Mouse (Mus musculus) small intestine, adult 2 months (tissue): Measurements from ENCODE around the gene Sdc4.

Experiments used
- CTCF ChIP-seq: fragments of 200-500 bp; IDR thresholded peaks from 2 replicates; pipeline ENCODE4 v1.5.1; 2012; ENCODE audit warnings: low read depth, mild to moderate bottlenecking, control low read depth, inconsistent platforms, low read length, moderate library complexity, mixed read lengths; ENCODE audit not compliant: insufficient replicate concordance, insufficient read length; ENCODE audit errors: extremely low read depth
- POLR2A ChIP-seq: fragments of 200-500 bp; IDR thresholded peaks from 2 replicates; pipeline ENCODE4 v1.6.1; 2012; ENCODE audit warnings: low read depth, mild to moderate bottlenecking, control low read depth, inconsistent platforms, low read length, moderate library complexity

DNA sequence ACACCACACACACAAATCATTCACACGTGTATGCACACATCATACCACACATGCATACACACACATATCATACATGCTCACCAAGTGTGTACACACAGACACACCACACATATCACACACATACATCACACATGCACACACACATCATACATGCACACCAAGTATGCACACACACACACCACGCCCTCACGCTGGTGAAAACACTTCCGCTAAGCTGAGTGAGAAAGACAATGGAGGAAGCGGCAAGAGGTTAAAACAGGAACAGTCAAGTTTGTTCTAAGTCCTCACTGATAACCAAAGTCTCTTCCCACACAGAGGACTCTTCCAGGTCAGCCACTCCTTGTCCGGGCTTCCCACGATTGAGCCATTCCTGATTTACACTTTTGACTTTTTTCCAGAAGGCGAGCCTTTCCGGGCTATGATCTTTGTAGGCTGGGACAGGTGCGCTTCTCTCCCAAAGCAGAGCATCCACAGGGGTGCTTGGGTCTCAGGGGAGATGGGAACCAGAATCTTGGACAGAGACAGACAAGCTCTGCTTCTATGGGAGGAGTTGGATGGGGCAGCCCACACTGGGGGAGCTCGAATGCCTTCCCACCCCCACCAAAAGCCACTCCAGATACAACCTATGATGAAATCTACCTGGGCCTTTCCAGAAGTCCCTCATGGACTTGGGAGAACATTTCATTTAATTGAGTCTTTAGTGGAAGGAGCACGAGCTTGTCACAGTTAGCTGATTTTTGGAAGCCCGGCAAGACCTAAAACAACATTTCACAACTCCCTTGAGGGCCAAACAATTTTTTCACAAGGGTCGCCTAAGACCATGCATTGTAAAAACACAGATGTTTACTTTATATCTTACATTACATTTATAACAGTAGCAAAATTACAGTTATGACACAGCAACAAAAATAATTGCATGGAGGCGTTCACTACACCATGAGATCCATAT, 65.9 kb downstream of the Sdc4 start:
- TF ChIP-seq CTCF (no peak), POLR2A (no peak)
